Mouse (Mus musculus): ENCODE data around the gene Cox6b2.
"Not testable (repeated sequence)": the region's sequence is repeated elsewhere in the genome, so short reads cannot be mapped to it uniquely, and the experiment has no call there.

Cox6b2 gene

GRCm38 (mm10) chr7:4752821-4753570 is at the start of gene Cox6b2:
Gene Cox6b2 (minus strand): TSS chr7:4753094.
- in situ Hi-C loops (cut with MboI, MseI), result loop anchor here (5.0 kb wide), 1 partner anchor 34 kb away; the partner anchor contains the start of gene Tmem238

GRCm38 (mm10) chr7:4802247-4802646 is 49.4 kb upstream of the Cox6b2 start:
- in situ Hi-C loops (cut with MboI, MseI), result no loop called here

GRCm38 (mm10) chr7:4795767-4796433 is 43.0 kb upstream of the Cox6b2 start:
- in situ Hi-C loops (cut with MboI, MseI), result no loop called here

DNA sequence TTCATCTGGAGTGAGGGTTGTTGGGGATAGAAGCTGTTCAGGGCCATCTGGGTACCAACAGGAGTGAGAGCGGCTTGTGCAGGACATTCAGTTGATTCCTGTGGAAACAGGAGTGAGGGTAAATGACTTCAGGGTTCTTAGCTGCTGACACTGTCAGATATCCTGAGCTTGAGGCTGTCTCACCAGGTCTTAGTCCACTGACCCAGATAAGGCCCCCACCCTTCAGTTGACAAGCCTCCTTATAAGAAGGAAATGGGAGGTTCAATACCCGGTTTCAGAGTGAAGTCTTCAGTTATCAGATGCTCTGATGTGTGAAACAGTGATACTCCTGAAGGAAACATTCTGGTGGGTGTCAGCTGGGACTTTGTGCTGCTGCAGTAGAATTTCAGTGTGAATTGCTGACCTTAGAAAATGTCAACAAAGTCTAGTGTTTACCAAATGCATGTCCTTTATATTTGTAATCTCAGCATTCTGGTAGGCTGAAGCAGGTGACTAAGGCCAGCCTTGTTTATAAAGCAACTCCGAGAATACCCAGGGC is 41.8 kb upstream of the Cox6b2 start:
- in situ Hi-C loops (cut with MboI, MseI), result no loop called here

DNA sequence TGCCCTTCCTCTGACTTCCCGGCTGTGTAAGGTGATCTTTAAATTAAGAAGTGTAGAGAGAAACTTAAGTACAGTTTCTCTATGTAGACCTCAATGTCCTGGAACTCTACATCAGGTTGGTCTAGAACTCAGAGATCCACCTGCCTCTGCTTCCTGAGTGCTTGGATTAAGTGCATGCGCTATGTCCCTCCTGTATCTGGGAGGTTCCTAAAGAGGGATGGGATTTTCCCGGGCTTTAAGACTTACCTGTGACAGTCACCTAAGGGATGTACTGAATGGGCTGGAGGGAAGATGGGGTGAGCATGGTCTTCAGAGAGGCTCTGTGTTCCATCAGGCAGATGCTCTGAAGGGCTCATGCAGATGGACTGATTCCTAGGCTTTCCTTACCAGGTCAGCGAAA is 40.8 kb upstream of the Cox6b2 start:
- in situ Hi-C loops (cut with MboI, MseI), result no loop called here

DNA sequence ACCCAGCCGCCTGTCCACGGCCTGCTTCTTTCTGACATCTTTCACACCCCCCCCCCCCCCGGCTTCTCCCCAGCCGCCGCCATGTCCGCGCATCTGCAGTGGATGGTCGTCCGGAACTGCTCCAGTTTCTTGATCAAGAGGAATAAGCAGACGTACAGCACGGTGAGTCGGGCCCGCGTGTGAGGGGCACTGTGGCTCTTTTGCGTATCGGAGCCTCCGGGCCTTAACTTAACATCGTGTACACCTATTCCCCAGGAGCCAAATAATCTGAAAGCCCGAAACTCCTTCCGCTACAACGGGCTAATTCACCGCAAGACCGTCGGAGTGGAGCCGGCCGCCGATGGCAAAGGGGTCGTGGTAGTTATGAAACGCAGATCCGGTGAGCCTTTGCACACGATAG is 40.4 kb upstream of the Cox6b2 start:
- in situ Hi-C loops (cut with MboI, MseI), result not testable (repeated sequence)

DNA sequence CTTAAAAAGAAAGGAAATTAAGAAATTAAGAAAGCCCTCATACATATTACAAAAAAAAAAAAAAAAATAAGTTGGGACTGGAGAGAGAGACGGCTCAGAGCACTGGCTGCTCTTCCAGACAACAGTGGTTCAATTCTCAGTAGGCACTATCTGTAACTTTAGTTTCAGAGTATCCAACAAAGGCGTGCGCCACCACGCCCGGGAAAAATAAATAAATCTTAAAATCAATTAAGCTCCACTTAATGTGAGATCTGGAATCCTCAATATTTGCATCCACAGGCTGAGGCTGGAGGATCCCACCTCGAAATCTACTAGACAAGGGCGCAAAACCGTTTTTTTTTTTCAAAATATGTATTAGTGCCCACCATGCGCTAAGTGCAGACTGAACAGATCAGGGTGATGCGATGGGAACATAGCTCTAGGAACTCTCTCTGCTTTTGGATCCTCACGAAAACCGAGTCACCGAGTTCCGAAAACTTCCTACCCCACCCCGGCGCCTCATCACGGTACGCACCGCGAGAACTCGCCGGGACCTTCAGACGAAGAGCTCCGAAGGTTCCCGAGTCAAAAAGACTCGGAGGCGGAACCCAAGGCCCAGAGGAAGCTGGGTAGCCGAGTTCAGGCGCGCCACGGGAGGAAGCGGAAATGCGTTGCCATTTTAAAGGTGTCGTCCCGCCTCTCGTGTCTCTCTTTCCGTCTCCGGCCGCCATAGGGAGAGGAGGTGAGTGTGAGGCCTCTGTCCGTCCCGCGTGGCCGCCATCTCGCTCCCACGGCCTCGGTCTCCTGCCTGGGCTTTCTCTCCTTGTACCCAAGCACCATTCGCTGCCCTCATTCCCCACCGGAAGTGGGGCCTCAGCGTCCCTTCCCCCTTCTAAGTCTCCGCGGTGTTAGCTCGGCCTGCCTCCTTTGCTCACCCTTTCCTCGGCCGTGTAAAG is 39.7 kb upstream of the Cox6b2 start, which contains the start of gene Rpl28:
TSS of gene Rpl28 (plus strand) at position 597 of the 935 bp plus-strand sequence.
- in situ Hi-C loops (cut with MboI, MseI), result no loop called here

GRCm38 (mm10) chr7:4789436-4789935 is 36.6 kb upstream of the Cox6b2 start, which contains the start of gene Tmem238:
Gene Tmem238 (minus strand): TSS chr7:4789656.
- in situ Hi-C loops (cut with MboI, MseI), result loop anchor here (5.0 kb wide), 2 partner anchors 37 to 97 kb away; partner anchors contain the start of genes Brsk1 and Cox6b2

DNA sequence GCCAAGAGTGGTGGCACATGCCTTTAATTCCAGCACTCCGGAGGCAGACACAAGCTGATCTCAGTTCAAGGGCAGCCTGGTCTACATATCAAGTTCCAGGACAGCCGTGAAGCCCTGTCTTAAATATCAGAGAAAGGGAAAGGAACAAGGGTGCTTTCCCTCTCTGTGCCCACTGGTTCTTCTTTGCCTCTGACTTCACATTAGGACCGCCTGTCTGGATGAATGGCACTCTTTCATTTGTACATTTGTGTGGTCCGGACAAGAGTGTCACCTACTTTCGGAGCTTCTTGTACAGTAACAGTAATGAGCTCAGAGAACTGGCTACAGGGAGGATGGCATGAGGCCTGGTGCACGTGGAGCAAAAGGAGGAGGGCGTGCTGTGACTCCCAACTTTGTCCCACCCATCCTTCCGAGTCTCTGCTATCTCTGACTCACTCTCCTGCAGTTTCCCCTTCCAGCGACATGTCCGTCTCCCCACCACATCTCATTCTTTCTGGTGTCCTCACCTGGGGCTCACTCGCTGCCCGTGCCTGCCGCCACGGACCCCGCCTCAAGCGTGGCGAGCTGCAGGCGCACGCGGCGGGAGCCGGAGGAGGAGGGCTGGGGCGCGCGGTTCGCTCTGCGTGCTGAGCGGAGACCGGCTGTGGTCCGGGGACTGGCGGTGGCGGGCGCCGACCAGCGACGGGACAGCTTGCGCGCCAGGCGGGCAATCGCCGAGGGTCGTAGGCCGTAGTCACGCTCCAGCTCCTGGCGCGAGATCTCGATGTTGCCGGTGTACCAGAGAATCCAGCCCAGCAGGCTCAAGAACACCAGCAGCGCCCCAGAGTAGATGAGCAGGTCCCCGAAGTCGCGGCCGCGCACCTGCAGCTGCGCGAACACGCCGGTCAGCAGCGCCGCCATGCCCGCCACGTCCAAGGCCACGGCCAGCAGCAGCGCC is 35.9 kb upstream of the Cox6b2 start:
- in situ Hi-C loops (cut with MboI, MseI), result loop anchor here (5.0 kb wide), 2 partner anchors 36 to 96 kb away; partner anchors contain the start of genes Brsk1 and Cox6b2

DNA sequence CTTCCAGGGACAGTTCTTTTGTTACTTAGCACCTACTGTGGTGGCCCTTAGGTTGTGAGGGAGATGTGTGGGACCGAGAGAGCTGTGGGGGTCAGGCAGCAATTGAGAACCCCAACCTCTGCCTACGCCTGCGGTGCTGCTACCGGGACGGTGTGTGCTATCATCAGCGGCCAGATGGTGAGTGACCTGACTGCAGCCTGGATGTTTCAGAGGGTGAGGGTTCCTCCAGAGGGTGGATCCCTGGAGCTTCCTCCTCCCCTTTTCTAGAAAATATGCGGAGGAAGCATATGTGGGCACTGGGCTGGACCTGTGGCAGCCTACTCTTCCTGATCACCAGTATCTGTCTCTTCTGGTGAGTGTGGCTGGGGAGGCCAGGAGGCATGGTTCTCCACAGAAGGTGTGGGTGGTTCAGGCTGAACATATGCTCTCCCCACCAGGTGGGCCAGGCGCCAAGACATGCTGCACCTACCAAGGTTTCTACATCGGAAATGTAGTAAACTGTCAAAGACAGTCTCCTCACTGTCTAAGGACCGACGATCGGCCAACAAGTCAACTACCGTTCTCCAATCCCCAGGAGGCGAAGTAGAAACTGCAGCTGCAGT is 30.9 kb upstream of the Cox6b2 start:
- in situ Hi-C loops (cut with MboI, MseI), result no loop called here

GRCm38 (mm10) chr7:4782759-4783158 is 29.9 kb upstream of the Cox6b2 start, which contains the start of the genes Il11 and Tmem190:
Gene Il11 (minus strand): TSS chr7:4782859.
Gene Tmem190 (plus strand): TSS chr7:4782937.
- in situ Hi-C loops (cut with MboI, MseI), result no loop called here

GRCm38 (mm10) chr7:4782130-4782529 is 29.2 kb upstream of the Cox6b2 start:
- in situ Hi-C loops (cut with MboI, MseI), result no loop called here

DNA sequence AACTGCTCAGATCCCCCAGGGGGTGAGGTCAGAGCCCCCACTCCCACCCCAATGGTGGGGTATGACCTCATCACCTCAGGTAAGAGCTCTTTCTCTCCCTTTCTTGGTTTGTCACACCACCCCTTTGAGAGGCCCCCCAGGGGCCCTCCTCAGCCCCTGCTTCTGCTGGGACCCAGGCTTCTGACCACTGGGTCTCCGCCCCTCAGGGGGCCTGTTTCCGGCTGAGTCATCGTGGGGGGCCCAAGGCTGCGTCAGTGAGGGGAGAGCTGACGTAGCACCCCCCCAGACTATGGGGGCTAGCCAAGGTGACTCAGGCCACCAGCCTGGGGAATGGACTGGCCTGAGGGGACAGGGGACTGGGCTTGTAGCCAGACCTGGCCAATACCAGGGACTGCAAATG is 27.0 kb upstream of the Cox6b2 start:
- in situ Hi-C loops (cut with MboI, MseI), result no loop called here

DNA sequence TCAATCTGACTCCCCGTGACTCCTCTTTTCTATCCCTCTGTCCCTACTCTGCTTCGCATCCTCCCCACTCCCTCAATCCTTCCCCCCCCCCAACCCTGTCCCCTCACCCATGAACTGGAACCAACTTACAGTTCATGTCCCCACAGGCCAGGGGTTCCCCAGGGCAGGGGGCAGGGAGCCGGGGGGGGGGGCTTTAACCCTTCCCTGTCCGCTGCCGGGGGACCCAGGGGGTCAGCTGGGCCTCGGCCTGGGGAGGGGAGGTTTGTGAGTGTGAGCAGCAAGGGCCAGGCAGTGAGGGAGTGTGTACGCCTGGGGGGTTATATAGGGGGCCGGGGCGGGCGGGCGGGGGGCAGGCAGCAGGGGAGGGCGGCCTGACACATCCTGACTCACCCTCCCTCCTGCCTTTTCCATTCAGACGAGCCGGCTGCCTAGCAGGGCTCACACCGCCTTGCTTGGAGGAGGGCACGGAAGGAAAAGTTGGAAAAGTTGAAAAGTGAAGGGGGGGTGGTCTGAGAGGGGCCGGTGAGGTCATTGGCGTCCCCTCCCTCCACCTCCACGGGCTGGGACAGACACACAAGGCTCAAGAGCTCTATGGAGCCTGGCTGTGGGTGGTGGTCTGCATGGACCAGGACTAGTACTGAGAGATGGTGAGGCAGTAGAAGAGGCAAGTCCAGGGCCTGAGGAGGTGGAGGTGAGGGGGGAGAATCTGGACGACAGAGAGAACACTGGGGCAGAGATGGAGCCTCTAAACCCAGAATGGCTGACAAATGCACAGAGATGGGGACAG is 25.1 kb upstream of the Cox6b2 start:
- in situ Hi-C loops (cut with MboI, MseI), result no loop called here

GRCm38 (mm10) chr7:4776861-4777830 is 24.3 kb upstream of the Cox6b2 start:
- in situ Hi-C loops (cut with MboI, MseI), result no loop called here

GRCm38 (mm10) chr7:4776131-4776530 is 23.2 kb upstream of the Cox6b2 start:
- in situ Hi-C loops (cut with MboI, MseI), result no loop called here

DNA sequence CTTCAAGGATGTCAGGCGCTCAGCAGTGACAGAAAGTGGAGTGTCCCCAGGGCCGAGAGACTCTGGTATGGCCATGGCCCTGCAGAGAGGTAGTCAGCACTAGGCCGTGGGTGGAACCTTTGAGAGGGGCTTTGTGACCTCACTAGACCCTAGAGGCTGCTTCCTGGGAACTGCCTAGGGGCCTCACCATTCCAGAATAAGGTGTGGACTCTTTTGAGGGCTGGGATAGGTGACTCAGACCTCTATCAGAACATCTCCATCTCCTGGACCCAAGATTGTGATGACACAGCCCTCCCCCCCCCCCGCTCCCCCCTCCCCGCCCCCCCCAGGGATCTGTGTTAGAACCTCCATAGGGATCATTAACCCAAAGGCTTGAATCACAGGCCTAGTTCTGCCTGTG is 18.3 kb upstream of the Cox6b2 start, which contains the start of gene Fam71e2:
TSS of gene Fam71e2 (minus strand) at position 101 of the 400 bp plus-strand sequence.
- in situ Hi-C loops (cut with MboI, MseI), result no loop called here

All from T-helper 2 cell (primary cell).